Mouse (Mus musculus): ENCODE data around the gene Notch1. TPM values are rescaled to one million over a fixed set of nuclear protein-coding genes. Genes with fewer than 3 reads are reported as not detected.

Notch1 gene
- polyA plus RNA-seq, 1 experiment, result 24.3 TPM

DNA sequence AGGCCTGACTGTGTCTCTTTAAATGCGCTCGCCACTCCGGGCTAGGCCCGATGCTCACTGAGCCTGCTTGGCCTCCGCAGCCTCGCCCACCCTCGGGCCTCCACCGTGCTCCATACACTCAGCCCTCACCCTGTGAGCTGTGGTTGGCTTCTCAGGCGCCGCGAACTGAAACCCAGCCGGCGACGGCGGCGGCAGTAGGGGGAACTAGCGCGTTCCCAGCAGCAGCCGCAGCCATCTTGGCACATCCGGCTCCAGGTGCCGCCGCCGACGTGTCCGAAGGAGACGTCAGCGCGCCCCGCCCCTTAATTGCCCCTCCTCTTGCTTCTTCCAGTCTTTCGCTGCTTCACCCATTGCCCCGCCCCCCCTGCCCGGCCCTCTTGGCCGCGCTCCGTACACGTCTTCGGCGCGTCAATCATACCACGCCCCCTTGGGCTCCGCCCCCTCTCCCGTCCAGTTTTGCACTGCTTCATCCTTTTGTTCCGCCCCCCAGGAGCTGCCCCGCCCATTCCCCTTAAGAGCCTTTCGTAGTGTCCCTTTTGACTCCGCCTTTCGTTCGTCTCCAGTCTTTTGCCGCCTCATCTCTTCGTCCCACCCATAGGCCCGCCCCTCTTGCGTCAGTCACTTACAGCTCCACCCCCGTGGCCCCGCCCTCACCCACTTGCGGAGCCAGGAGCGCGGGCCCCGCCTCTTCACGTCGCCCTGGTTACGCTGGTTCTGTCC, 71.4 kb downstream of the Notch1 start, which contains the start of gene Sec16a:
Gene Sec16a (minus strand): TSS at position 271 of the 720 bp plus-strand sequence.
- H3K4me3 ChIP-seq (ENCODE audit: insufficient read depth, low read length), result peak within 1 kb of the TSS; percentile 94
- H3K4me1 ChIP-seq (ENCODE audit: control insufficient read depth, insufficient read depth, low read length), result no peaks in the 10 kb centered on the region; the same call in 1 of the 2 replicates
- H3K27ac ChIP-seq (ENCODE audit: insufficient read depth, low read length), result peak within 1 kb of the TSS; percentile 94
- TF ChIP-seq POLR2A (IDR thresholded peaks at IDR 0.05; ENCODE audit: low read depth, low read length) (peak; percentile 92), CTCF (IDR thresholded peaks at IDR 0.05; ENCODE audit: borderline replicate concordance, insufficient read depth, low read length) (no peak)

DNA sequence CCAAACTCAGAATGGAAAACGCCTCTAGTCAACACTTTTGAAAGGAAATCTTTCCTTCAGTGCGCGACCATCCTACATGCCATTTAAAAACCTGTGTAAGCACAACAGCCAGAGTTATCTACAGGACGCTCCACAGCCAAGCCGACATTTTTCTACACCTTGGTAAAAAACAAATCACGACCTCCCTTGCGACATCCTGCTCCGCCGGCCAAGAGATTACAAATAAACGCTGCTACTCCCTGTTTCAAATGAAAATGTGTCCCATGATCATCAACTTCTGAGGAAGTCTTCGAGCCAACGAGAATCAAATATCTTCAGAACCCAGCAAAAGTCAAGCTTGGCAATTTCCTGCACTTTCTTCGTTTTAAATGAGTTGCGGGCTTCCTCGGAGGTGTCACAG, 72.1 kb downstream of the Notch1 start:
- no peak for TF ChIP-seq POLR2A (IDR thresholded peaks at IDR 0.05; ENCODE audit: low read depth, low read length)
- TF ChIP-seq CTCF (IDR thresholded peaks at IDR 0.05; ENCODE audit: borderline replicate concordance, insufficient read depth, low read length), result no peak
- Histone ChIP-seq H3K4me1 (ENCODE audit: control insufficient read depth, insufficient read depth, low read length) (no peaks in the 10 kb centered on the region; the same call in 1 of the 2 replicates), H3K4me3 (ENCODE audit: insufficient read depth, low read length) (peak overlapping the region; percentile 94), H3K27ac (ENCODE audit: insufficient read depth, low read length) (peak overlapping the region; percentile 85)

DNA sequence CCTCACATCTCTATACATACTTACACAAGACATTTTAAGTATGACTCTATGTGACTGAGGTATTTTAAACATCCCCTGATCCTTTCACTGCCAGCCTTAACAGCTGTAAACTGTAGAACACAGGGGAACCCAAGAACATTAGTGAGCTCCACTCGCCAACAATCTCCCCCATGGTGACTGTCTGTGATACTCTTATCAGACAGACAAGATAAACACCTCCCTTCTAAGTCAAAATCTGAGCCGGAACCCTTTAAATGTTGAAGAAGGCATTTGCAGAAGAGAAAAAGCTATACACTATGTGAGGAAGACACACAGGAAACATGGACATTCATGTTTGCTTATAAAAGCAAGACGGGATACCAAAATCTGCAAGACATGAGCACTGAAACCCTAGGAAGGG, 72.6 kb downstream of the Notch1 start:
- Histone ChIP-seq H3K4me1 (ENCODE audit: control insufficient read depth, insufficient read depth, low read length) (no peaks in the 10 kb centered on the region; the same call in 1 of the 2 replicates), H3K27ac (ENCODE audit: insufficient read depth, low read length) (no peak overlapping the region), H3K4me3 (ENCODE audit: insufficient read depth, low read length) (peak overlapping the region; percentile 94)
- no peak for TF ChIP-seq POLR2A (IDR thresholded peaks at IDR 0.05; ENCODE audit: low read depth, low read length)
- no peak for TF ChIP-seq CTCF (IDR thresholded peaks at IDR 0.05; ENCODE audit: borderline replicate concordance, insufficient read depth, low read length)

DNA sequence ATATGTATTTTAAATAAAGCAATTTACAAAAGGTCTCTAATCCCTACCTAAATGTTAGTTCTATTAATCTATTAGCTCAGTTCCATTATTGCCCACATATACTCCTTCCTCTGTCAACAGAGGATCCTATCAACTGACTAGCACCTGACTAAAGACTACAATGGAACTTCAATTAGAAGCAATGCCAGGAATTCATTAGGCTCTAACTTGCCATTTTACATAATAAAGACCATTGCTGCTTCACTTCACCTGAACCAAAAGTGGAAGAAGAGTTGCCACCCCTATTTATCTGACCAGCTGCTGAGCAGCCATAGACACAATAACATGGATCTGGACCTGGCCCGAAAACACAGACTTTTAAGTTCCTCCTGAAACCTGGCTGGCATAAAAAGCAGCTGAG, 73.6 kb downstream of the Notch1 start:
- Histone ChIP-seq H3K4me1 (ENCODE audit: control insufficient read depth, insufficient read depth, low read length) (no peaks in the 10 kb centered on the region; the same call in 1 of the 2 replicates), H3K4me3 (ENCODE audit: insufficient read depth, low read length) (no peak overlapping the region), H3K27ac (ENCODE audit: insufficient read depth, low read length) (no peak overlapping the region)
- TF ChIP-seq POLR2A (IDR thresholded peaks at IDR 0.05; ENCODE audit: low read depth, low read length) (no peak), CTCF (IDR thresholded peaks at IDR 0.05; ENCODE audit: borderline replicate concordance, insufficient read depth, low read length) (no peak)

DNA sequence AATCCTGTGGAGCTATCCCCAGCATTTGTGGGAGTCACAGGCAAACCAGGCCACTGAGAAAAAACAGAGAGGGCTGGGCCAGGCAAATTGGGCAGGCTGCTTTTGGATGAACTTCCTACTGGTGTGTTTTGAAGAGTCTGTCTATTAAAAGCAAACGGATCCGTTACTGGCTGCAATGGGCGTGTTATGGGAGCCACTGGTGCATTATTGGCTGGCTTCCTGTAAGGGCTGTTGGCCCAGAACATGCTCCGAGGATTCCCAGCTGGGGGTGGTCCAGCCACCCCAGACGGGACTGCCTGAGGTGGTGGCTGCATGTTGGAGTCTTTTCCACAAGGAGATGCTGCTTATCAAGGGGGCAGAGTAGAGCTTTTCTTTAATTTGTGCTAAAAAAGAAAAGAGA, 74.8 kb downstream of the Notch1 start:
- no peak overlapping the region for H3K4me3 ChIP-seq (ENCODE audit: insufficient read depth, low read length)
- TF ChIP-seq POLR2A (IDR thresholded peaks at IDR 0.05; ENCODE audit: low read depth, low read length), result no peak
- no peak overlapping the region for H3K27ac ChIP-seq (ENCODE audit: insufficient read depth, low read length)
- H3K4me1 ChIP-seq (ENCODE audit: control insufficient read depth, insufficient read depth, low read length), result no peaks in the 10 kb centered on the region

DNA sequence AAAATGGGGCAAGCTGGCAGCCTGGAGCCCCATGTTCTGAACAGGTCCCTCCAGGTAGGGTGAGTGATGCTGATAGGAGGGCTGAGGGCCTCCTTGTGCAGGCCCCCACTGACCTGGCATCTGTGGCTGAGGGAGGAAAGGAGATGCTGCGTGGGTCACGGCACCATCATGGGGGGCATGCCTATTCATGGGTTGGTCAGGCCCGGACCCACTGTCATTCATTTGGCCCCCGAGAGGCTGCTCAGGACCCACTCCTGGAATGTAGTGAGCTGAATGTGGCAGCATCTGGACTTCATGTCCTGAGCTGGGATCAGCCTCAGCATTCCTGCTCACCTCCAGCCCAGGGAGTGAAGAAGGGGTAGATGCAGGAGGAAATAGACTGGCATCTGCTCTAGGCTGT, 75.2 kb downstream of the Notch1 start:
- H3K4me3 ChIP-seq (ENCODE audit: insufficient read depth, low read length), result no peak overlapping the region
- TF ChIP-seq CTCF (IDR thresholded peaks at IDR 0.05; ENCODE audit: borderline replicate concordance, insufficient read depth, low read length), result no peak
- TF ChIP-seq POLR2A (IDR thresholded peaks at IDR 0.05; ENCODE audit: low read depth, low read length), result no peak

DNA sequence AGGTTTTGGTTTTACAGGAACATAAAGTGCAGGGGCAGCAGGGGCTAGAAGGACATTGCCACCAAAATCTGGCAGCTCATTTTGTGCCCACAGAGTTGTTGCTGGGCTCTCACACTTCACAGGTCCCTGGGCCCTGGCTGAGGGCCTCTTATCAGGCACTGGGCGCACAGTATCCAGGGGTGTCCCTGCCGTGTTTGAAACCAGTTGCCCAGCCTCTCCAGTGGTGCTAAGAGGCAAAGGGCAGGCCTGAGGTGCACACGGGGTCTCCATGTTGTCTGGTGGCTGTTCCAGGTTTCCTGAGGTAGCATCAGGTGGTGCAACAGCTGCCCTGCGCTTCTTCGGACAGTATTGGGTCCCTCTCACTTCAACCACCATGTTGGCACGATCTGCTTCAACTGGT, 76.8 kb downstream of the Notch1 start:
- H3K4me1 ChIP-seq (ENCODE audit: control insufficient read depth, insufficient read depth, low read length), result no peaks in the 10 kb centered on the region
- no peak overlapping the region for H3K27ac ChIP-seq (ENCODE audit: insufficient read depth, low read length)
- H3K4me3 ChIP-seq (ENCODE audit: insufficient read depth, low read length), result no peak overlapping the region
- no peak for TF ChIP-seq CTCF (IDR thresholded peaks at IDR 0.05; ENCODE audit: borderline replicate concordance, insufficient read depth, low read length)
- no peak for TF ChIP-seq POLR2A (IDR thresholded peaks at IDR 0.05; ENCODE audit: low read depth, low read length)

More for the DNA sequence above, 75.2 kb downstream of the Notch1 start:
- no peaks in the 10 kb centered on the region for H3K4me1 ChIP-seq (ENCODE audit: control insufficient read depth, insufficient read depth, low read length)
- H3K27ac ChIP-seq (ENCODE audit: insufficient read depth, low read length), result no peak overlapping the region

DNA sequence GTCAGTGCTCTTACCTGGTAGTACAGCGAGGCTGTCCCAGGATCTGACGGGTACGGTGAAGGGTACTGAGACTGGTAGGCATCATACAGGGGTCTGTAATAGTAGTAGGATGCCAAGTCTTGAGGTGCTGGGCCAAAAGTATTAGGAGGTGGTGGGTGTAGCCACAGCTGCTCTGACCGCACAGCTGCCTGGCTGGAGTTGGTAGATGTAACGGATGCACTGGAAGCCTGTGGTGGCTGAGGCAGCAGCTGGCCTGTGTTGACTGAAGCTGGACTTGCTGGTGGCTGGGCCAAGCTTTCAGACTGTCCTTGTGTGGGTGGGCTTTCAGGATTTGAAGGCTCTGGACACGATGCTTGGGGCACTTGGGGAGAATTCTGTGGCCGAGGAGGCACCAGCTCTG, 78.1 kb downstream of the Notch1 start:
- Histone ChIP-seq H3K4me1 (ENCODE audit: control insufficient read depth, insufficient read depth, low read length) (no peaks in the 10 kb centered on the region), H3K4me3 (ENCODE audit: insufficient read depth, low read length) (no peak overlapping the region), H3K27ac (ENCODE audit: insufficient read depth, low read length) (no peak overlapping the region)
- TF ChIP-seq POLR2A (IDR thresholded peaks at IDR 0.05; ENCODE audit: low read depth, low read length), result no peak
- no peak for TF ChIP-seq CTCF (IDR thresholded peaks at IDR 0.05; ENCODE audit: borderline replicate concordance, insufficient read depth, low read length)

DNA sequence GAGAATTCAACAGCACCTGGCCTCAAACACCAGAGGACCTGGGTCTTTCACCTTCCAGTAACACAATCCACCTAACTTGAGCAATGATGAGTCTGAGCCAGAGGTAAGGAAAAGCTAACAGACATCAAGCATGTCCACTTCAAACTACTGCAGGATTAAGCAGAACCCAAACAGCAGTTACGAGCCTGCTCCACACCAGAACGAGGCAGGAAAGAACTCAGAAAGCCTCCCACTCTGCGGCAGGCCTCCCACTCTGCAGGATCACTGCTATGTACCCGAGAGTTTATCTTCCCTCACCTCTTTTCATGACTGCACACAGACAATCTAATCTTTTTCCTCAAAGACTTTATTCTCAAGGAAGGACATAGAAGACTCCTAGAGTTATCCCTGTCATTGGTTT, 79.2 kb downstream of the Notch1 start:
- no peak overlapping the region for H3K4me3 ChIP-seq (ENCODE audit: insufficient read depth, low read length)
- TF ChIP-seq POLR2A (IDR thresholded peaks at IDR 0.05; ENCODE audit: low read depth, low read length), result no peak
- TF ChIP-seq CTCF (IDR thresholded peaks at IDR 0.05; ENCODE audit: borderline replicate concordance, insufficient read depth, low read length), result no peak
- H3K27ac ChIP-seq (ENCODE audit: insufficient read depth, low read length), result no peak overlapping the region
- no peaks in the 10 kb centered on the region for H3K4me1 ChIP-seq (ENCODE audit: control insufficient read depth, insufficient read depth, low read length)

DNA sequence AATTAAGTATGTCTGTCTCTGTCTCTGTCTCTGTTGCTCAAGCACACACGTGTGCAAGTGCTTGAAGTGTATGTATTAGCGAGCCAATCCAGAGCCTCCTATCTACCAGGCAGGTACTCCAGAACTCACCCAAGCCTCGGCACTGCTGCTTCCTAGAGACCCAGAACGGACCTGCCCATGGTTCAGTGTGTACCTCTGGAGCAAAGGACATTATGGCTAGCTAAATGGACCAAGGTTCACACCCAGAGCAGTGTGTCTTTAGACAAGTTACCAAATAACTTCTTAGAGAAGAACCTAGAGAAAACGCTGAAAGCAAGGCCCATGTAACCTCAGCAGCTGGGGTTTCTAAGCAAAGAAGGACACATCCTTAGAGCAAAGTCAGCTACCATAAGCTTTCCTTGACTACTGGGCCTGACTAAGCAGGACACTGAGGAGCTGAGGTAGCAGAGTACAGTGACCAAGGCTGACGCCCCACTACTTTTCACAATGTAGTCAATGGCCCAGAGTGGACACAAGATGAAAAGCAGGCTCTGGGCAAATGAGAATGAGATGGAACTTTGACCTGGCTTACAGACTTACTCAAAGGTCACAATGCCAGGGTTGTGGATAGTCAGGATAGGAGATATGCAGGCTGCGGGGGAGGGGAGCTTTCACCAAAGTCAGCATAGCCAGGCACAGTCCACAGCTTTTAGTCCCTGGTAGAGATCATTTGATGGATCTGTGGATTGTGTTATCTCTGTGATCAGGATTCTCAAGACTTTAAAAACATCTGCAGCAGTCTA, 81.5 kb downstream of the Notch1 start:
- no peak overlapping the region for H3K4me3 ChIP-seq (ENCODE audit: insufficient read depth, low read length)
- H3K27ac ChIP-seq (ENCODE audit: insufficient read depth, low read length), result no peak overlapping the region
- no peaks in the 10 kb centered on the region for H3K4me1 ChIP-seq (ENCODE audit: control insufficient read depth, insufficient read depth, low read length)
- TF ChIP-seq CTCF (IDR thresholded peaks at IDR 0.05; ENCODE audit: borderline replicate concordance, insufficient read depth, low read length) (no peak), POLR2A (IDR thresholded peaks at IDR 0.05; ENCODE audit: low read depth, low read length) (no peak)
